Comparison of ENCODE assay signal across 8 mouse cellular contexts in genomic region chr10:76032402-76033118, GRCm38 (mm10). TPM values are rescaled to one million over a fixed set of nuclear protein-coding genes. Genes with fewer than 3 reads are reported as not detected.
A peak's percentile ranks its signal among the peaks of the same experiment; 100 is the strongest.
DNase-seq lines count a peak whose midpoint lies in the region; ATAC-seq and TF ChIP-seq lines count a peak whose summit lies in the region.

TSS of gene Zfp280b (plus strand) at chr10:76032650.

- ATAC-seq in activated CD4-positive, CD25-positive, alpha-beta regulatory T cell, adult 4 months = peak; percentile 93
- ATAC-seq in megakaryocyte progenitor cell, adult 5-6 weeks (replicated peaks; ENCODE audit: poor library complexity) = peak; percentile 99

- peak; percentile 95 for DNase-seq in gastrocnemius, postnatal 10 days
- DNase-seq in induced T-regulatory cell, adult 2 months (ENCODE audit: low read depth) = peak; percentile 95
- peak; percentile 80 to 94 for DNase-seq in left cerebral cortex, adult 9 months (ENCODE audit: low spot score in 2 of 2)
- DNase-seq in right cerebral cortex, postnatal 14 days = peak; percentile 98
- DNase-seq in urinary bladder, postnatal 36 days (ENCODE audit: low spot score in 2 of 2) = peak; percentile 90 to 94

- peak; percentile 46 for TF ChIP-seq CTCF in cortical plate, adult 2 months (IDR thresholded peaks at IDR 0.05; ENCODE audit: extremely low read depth, insufficient read depth, low read length)

- H3K4me1 ChIP-seq in cortical plate, adult 2 months (ENCODE audit: control insufficient read depth, insufficient read depth, low read length) = peaks cover 4% of the 10 kb centered on the region; the same call in 1 of the 2 replicates

- H3K4me3 ChIP-seq in cortical plate, adult 2 months (ENCODE audit: insufficient read depth, low read length) = peak within 1 kb of the TSS; percentile 92

- TF ChIP-seq POLR2A in cortical plate, adult 2 months (IDR thresholded peaks at IDR 0.05; ENCODE audit: extremely low read depth, insufficient read depth, low read length) = no peak; the same call in 1 of the 2 replicates

- H3K27ac ChIP-seq in cortical plate, adult 2 months (ENCODE audit: insufficient read depth, low read length) = peak within 1 kb of the TSS; percentile 61

RNA-seq across cellular contexts. Expression of gene Zfp280b, which starts in this region (rescaled TPM):
- polyA plus RNA-seq in activated CD4-positive, CD25-positive, alpha-beta regulatory T cell, adult 4 months (2017; shearing (Covaris generic)) = 10 to 100 TPM; 11.4 to 11.5 TPM
- polyA plus RNA-seq in cortical plate, adult 2 months (2012; rRNA removed) = 10.2 and 10.7 TPM in 2 replicates
- total RNA-seq in gastrocnemius, postnatal 10 days (2021) = 10 to 100 TPM in 1 of 2 experiments, 1 to 10 TPM in 1; 9.5 to 10.3 TPM
- total RNA-seq in megakaryocyte progenitor cell, adult 5-6 weeks (2015) = 7.4 and 8.7 TPM in 2 replicates
- total RNA-seq in megakaryocyte progenitor cell, adult 5-6 weeks (2017) = 5.7 and 8.0 TPM in 2 replicates

Comparison
In these comparisons a context has a peak if more than half of its experiments do, and no peak if none do; other contexts are left out.
1. Peak in every context shown above with its lines: DNase-seq, ATAC-seq, H3K4me3 ChIP-seq and H3K27ac ChIP-seq.